Mouse (Mus musculus) testis, postnatal 14 days (tissue): ENCODE results near the gene Dnajc1.

ENCODE experiments used
- DNase-seq: peaks from one replicate; pipeline ENCODE4 v3.0.0; 2021; ENCODE audit warnings: low spot score

Gene Dnajc1

DNA sequence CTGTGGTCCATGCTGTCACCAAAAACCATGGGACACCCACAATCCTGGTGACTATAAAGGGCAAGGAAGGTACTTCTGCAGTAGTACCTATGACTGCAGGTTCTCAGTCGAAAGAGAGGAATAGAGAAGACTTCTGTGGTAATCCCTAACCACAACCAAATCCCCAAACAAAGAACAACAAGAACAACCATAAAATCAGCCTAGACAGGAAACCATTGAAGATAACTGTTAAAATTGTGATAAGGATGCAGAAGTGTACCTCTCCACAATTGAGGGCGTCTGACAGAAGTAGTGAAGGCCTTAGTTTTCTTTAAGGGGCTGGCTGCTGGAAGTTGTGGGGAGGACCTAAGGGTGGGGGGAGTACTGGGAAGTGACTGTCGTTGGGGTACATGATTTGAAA, 91.7 kb downstream of the Dnajc1 start:
- DNase-seq, result no peak

DNA sequence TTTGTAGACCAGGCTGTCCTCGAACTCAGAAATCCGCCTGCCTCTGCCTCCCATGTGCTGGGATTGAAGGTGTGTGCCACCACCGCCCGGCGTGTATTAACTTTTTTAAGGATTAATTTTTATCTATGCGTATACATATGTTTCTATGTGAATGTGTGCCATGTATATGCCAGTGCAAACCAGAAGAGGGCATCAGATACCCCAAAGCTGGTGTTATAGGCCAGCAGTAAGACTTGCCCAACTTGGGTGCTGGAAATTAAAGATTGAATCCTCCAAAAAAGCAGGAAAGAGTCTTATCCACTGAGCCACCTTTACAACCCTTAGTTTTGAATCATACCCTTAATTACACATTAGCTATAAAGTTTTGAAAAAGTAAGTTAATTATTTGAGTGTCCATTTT, 107.5 kb downstream of the Dnajc1 start:
- DNase-seq, result no peak

DNA sequence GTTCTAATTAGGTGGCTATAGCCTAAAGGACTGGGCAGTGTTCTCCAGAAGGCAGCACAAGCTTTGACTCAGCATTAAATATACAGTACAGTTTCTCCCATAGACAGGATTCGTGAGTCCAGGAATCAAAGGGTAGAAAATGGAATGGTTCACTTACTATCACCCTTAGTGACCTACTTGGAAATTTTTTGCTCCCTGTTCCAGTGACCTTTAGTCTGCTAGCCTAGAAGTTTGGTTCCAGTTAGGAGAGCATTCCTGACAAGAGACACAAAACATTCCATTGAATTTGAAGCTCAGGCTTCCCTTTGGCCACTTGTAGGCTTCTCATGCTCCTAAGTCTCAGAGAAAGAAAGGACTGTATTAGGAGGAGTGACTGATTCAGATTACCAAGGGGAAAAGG, 126.9 kb downstream of the Dnajc1 start:
- DNase-seq, result no peak

DNA sequence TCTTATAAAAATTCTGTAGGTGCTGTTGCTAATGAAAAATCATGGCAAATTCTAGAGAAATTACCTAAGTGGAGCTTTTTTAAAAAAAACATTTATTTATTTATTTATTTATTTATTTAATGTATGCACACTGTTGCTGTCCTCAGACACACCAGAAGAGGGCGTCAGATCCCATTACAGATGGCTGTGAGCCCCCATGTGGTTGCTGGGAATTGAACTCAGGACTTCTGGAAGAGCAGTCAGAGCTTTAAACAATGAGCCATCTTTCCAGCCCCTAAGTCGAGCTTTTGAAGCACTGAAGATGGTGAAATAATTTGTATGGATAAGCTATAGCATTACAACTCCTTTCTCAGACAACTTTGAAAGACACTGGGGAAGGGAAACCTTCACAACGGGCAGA, 128.1 kb downstream of the Dnajc1 start:
- no peak for DNase-seq

DNA sequence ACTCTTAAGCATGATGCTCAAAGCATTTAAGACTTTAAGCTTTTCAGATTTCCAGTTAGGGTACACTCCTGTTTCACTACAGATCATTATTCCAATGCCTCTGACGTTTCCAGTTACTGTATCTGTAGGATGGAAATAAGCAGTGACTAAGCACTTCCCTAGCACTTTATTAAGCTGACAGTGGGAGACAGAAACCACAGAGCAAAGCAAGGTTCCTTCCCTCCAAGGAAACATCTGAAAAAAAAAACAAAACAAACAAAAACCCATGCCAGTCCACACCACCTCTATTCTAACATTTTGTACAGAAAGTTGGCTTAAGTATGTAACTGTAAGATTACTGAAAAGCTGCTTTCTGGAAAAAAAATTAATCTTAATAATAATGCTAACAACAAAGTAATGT, 130.3 kb downstream of the Dnajc1 start:
- no peak for DNase-seq

DNA sequence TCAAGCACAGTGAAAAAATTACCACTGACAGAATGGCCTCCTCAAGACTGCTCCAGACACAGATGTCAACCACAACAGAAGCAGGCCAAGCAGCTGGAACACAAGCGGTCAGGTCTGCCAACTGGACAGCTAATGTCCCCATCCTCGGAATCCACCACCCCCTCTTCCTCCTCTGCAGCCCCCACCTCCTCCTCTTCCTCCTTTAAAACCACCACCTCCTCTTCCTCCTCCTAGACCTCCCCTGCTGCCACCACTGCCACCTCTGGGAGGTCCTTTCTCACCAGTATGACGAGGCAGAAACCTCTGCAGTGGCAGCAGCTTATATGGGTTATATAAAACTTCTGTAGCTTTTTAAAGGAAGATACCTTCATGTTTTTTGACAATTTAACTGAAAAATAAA, 143.4 kb downstream of the Dnajc1 start:
- DNase-seq, result no peak

DNA sequence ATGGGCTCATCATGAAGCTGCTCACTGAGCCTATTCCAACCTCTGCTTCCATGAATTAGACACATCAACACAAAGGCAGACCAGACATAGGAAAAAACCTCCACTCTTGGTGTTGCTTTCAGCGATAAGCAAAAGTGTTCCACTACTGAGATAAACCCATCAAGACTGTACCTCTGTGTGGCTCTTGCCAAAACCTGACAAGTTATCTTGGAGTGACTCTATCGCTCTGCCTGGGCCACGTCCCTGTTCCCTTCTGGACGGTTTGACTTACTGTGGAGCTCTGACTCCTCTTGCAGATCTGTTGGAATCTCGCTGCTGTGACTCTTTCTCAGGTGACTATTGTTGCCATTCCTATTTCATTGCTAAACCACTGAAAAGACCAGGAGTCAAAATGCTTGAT, 157.1 kb downstream of the Dnajc1 start:
- DNase-seq, result no peak

DNA sequence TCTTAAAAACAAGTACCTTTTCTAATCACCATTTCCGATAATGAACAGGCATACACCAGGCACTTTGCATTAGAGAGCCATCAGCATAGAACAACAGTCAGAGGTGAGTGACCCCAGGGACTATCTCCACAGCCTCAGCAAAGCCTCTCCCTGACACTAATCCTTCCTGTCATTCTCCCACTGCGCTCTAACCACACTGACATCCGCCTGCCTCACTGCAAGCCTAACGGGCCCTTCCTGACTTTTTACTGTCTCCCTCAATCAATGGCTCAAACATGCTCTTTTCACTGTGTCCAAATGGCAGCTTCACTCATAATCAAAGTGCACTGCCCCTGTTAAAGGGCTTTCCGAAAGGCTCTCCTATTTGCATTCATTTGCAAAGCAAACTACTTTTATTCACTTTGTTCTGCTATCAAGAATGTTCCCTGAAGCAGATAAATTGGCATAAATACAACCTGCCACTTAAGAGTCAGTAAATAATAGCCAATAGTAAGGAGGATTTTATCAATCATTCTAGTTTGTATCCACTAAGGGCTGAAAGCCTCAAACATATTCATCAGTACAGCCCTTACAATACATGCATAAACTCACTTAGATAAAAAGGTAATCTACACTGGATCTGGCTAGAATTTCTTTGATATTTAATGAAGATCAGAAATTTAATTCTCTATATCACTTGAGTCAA, 159.6 kb downstream of the Dnajc1 start:
- DNase-seq, result no peak

DNA sequence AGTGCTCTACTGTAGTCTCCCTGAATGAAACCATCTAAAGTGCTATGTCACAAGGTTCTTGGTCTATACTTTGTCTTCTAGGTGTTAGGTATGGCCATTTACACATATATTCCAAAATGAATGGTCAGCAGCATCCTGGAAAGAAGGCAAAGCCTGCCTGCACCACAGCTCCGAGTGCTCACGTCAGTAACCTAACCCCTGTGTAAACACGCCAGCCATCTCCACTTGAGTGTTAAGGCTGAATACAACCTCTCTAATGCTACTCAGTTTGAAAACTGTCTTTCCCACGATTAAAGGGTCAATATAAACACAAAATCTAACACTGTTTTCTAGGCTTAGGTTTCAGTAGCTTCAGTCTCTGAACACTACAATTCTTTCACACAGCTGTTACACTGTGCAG, 161.5 kb downstream of the Dnajc1 start:
- DNase-seq, result no peak

DNA sequence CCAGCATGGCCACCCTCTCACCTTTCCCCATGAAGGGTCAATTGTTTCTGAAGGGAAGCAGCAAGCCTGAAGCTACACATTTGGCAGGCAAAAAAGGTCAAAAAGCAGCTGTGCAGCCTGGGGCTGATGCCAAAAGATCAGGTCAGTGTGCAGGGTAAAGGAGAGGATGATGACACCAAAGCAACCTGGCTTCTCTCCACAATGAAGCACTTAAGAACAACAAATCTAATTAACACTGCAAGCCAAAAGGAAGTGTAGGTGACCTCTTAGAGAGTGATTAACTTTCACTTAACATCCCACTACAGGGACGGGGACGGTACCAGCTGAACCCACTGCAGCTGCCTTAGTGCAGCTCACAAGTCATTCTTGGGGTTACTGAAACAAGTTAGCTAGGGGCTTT, 163.4 kb downstream of the Dnajc1 start:
- DNase-seq, result no peak

DNA sequence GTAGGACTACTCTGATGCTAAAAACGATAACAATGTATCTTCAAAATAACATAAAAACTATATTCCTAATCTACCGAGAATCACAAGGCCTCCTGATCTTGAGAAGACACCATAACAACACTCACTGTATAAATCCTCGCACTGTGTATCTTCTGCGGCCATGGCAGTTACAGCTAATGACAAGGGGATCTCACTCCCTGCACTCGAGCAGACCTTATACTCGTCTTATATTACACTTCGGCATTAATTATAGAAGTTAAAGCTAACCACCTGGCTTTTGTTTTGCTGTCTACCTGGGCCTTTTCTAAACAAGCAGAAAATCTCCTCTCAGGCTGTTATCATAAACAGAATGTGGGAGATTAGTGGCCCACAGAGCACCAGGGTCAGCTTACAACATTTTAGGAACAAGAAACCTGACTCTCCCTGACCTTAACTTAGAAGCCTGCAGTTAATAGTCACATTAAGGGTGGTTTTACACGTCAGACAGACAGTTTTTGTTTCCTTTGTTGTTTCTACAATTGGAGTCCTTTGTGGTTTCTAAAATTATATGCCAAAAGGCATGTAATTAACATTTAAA, 164.1 kb downstream of the Dnajc1 start:
- DNase-seq, result no peak

DNA sequence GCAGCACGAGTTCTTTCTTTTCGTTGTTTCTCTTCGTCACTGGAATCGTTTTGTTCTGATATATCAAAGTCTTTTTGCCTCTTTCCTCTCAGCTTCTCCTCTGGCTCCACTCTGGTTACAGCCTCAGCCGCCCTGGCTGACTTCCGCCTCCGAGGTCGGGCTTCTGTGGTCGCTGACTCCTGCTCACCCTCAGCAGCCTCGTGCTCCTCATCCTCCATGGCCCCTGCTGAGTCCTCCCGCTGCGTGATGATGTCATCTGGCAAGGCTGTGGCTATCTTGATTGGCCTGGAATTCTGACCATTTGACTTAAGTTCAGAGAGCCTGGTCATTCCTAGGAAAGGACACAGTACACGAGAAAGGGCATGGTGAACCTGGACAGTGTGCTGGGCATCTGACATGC, 173.1 kb downstream of the Dnajc1 start:
- no peak for DNase-seq

DNA sequence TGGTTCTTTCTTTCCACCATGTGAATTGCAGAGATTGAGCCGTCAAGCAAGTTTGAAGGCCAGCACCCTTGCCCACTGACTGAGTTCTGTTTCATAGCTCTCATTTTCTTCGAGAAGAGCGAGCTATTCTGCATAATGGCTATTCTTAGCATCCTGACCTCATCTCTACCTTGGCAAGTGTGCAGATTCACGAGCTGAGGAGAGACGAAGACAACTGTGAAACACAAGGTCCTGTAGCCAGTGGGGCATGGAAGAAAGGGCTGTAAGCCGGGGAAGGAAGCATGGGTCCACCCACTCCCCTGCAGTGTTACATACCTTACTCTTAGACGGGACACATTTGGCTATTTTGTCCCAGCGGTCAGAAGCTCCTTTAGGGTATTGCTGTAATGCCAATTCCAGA, 173.5 kb downstream of the Dnajc1 start:
- no peak for DNase-seq

DNA sequence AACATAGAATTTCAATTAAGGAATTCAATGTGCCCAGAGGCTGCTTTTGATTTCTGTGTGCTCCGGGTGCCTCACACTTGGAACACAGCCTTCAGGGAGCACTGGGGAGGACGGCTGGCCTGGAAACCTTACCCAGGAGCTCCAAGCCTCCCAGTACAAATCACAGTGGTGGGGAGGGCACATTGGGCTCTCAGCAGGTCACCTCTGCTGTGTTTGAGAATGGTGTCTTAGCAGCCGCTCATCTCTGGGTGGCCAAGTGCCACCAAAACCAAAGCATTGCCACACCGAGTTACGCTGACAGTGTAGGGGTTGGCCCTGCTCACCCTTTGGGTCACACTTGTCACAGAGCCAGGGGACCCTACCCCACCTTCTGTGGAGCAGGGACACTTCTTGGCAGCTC, 174.1 kb downstream of the Dnajc1 start:
- DNase-seq, result no peak

DNA sequence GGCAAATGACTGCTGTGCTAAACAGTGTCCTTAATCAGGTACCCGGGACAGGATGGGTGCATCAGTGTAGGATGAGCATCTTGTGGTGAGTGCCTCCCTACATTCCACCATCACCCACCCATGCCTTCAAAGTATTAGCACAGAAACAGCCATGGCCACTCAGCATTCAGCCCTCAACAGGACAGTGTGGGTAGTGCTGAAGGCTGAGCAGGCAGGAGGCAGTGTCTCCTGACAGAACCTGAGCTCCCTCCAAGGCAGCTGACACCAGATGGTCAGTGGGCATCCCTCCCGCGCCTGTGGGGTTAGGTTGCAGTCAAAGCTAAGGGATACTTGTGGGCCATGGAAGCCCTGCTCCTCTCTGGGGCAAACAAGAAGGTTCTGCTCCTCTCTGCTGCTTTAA, 174.8 kb downstream of the Dnajc1 start:
- no peak for DNase-seq

DNA sequence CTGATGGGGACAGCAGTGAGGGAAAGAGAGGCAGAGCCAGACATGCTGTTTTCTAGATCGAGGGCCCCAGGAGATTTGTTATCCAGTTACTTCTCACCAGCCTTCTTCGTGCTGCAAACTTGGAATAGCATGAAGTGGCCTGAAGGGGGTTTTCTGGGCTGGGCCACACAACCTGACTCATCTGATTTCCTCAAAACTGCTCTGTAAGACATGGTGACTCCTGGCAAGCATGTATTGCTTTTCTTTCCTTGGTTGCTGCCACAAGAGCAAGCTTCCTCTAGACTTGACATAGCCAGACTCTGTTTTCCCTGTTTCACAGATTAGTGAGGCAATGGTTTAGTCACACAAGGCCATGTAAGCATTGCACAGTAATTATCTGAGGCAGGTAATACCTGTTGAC, 178.6 kb downstream of the Dnajc1 start:
- DNase-seq, result no peak

DNA sequence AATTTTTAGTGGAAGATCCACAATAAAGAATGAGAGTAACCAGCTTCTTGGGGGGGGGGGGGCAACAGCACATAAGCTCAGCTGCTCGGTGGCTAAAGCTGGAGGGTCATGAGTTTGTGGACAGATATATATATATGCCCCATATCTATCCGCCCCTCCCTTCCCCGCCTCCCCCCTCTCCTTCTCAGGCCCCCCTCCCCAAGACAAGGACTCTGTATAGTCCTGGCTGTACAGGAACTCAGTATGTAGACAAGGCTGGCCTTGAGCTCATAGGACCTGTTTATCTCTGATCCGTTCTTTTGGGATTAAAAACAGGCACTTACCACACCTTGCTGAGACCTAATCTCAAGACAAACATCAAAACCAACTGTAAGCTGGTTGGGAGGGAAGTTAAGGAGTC, 182.7 kb downstream of the Dnajc1 start:
- no peak for DNase-seq

DNA sequence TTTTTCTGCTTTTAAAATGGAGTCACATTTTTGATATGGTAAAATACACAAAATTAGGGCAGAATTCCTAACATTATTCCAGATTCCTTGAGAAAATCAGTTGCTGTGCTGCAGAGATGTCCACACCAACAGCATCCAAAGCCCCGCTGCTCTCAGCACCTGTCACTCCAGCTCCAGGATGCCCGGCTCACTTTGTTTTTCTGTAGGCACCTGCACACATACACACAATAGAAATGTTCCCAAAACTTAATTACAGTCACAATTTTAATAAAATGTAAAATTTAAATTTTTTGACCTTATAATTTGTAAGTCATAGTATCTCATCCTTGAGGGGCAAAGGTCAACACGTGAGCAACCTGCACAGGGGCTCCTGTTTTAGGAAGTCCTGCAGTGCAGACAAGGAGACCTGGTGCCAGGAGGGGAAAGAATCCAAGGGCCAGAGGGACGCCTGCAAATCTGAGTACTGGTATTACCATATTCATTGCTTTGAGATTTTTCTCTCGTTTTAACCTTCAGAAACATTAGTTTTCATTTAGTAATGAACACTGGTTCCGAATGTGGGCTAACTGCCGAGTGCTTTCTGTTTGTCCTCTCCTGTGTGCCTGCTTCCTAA, 183.3 kb downstream of the Dnajc1 start:
- DNase-seq, result no peak

DNA sequence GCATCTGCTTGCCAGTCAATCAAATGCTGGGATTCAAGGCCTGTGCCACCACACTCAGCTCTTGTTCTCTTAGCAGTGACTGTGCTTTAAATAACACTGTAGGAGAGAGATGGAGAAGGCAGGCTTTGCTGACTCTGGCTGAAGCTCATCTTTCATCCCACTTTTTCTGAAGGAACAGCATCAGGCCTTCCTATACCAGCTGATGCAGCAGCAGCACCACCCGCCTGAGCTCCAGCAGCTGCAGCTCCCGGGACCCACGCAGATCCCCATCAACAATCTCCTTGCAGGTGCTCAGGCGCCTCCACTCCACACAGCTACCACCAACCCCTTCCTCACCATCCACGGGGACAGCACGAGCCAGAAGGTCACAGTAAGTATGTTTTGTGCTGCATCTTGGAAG, 184.1 kb downstream of the Dnajc1 start:
- no peak for DNase-seq

DNA sequence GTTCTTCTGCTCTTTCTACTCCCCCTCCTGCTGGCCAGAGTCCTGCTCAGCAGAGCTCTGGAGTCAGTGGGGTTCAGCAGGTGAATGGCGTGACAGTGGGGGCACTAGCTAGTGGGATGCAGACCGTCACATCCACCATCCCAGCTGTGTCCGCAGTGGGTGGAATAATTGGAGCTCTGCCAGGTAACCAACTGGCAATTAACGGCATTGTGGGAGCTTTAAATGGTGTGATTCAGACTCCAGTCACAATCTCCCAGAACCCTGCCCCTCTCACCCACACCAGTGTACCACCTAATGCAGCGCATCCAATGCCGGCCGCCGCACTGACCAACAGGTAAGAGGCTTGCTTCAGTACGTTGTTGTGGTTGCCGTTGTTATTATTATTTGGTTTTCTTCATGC, 185.8 kb downstream of the Dnajc1 start:
- DNase-seq, result no peak

DNA sequence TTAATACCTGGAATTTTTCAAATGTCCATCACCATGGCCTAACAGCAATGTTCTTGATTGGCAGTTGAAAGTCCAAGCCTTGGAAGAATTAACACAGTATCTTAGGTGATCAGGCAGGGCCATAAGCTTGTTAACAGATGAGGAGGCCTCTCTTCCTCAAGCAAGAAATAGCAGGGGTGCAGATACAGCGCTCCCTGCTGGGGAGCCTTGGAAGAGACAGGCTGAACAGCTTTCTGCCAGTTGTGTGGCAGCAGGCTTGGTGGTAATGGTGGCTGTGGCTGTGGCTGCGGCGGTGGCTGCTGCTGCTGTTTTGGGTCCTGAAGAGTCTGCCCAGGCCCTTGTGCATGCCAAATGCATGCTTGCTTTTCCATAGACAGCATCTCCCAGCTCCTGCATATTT, 187.5 kb downstream of the Dnajc1 start:
- DNase-seq, result no peak

DNA sequence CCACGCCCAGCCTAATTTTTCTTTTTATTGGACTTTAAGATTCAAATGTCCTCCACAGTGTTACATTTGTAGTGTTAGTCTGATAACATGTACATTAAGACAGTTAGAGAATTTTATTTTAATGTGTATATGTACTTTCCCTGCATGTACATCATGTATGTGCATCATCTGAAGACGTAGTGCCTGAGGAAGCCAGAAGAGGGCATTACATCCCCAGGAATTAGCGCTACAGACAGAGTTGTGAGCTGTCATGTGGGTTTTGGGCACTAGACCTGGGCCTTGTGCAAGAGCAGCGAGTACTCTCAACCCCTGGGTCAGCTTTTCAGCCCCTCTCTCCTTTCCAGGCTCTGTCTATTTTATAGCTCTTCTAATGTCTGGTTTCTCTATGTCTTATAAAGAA, 189.7 kb downstream of the Dnajc1 start:
- no peak for DNase-seq

DNA sequence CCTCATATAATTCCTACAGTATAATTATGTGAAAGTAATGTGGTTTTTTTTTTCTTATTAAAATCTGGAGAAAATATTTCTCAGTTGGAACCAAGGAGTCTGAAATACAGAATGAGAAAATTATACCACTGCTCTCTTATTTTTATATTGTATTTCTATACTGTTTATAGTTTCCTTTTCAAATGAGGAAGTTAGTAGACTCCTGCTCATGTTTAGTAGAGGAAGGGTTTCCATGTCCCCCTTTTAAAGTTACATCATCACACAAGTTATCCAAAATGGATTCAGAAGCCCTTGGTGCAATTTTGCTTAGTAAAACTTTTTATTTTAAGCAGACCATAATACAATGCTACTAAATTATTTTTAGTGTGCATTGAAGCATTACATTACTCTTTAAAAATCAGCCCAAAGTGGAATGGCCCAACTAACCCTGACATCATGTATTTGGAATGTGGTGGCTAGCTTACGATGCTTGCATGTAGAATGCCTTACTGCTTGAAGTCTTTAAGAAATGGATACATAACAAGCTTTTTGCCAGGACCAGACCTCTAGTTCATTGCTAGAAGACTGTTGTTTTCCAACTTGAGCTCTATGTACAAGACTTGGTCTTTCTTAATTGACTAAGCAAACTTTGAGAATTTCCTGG, 190.7 kb downstream of the Dnajc1 start:
- DNase-seq, result no peak
